Mouse (Mus musculus) thymus, postnatal 0 days (tissue): ENCODE measurements around the gene Sgcd. TPM values are rescaled to one million over a fixed set of nuclear protein-coding genes. Genes with fewer than 3 reads are reported as not detected.
"Not testable (repeated sequence)": the region's sequence is repeated elsewhere in the genome, so short reads cannot be mapped to it uniquely, and the experiment has no call there.

Experiments
- DNase-seq: peaks from one replicate; pipeline ENCODE4 v3.0.0-alpha.2; 2015; ENCODE audit warnings: low spot score
- polyA plus RNA-seq: library from polyadenylated mRNA; unstranded; fragments of >200 nt; fragmentation: Nextera tagmentation; extraction: Ambion mirVana; gene quantifications from 2 replicates; pipeline ENCODE4 v1.2.1, GENCODE M21; 2015

The Sgcd gene
- polyA plus RNA-seq, 1 experiment from 2014 or later, result 0.55 TPM

- not testable (repeated sequence) for DNase-seq
Observed at GRCm38 (mm10) chr11:47460700-47461099, 528.1 kb downstream of the Sgcd start.

- no peak for DNase-seq
Observed at GRCm38 (mm10) chr11:47460149-47460548, 528.6 kb downstream of the Sgcd start.

- DNase-seq, result no peak
Observed at GRCm38 (mm10) chr11:47459214-47459613, 529.6 kb downstream of the Sgcd start.

GRCm38 (mm10) chr11:47447790-47448189 is 541.0 kb downstream of the Sgcd start:
- no peak for DNase-seq

GRCm38 (mm10) chr11:47446337-47446736 is 542.4 kb downstream of the Sgcd start:
- DNase-seq, result no peak

GRCm38 (mm10) chr11:47445683-47446082 is 543.1 kb downstream of the Sgcd start:
- DNase-seq, result no peak

DNA sequence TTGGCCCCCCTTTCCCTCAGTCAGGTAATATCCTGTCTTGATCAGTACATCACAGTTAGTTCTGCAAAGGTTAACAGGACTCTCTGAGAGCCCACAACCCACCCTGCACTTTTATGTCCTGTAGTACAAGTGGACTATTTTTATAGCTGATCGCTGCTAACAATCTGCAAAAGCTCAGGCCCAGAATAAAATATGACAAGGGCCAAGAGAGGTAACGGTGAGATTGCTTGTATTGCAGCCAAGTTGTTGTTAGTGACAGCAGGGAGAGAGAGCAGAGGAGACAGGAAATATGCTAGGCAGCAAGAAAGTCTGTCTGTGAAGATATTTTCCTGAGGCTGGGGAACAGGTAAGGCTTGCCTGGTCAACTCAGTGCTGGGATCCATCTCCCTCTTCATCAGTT is 546.5 kb downstream of the Sgcd start:
- no peak for DNase-seq

GRCm38 (mm10) chr11:47399607-47400006 is 589.2 kb downstream of the Sgcd start:
- no peak for DNase-seq

DNA sequence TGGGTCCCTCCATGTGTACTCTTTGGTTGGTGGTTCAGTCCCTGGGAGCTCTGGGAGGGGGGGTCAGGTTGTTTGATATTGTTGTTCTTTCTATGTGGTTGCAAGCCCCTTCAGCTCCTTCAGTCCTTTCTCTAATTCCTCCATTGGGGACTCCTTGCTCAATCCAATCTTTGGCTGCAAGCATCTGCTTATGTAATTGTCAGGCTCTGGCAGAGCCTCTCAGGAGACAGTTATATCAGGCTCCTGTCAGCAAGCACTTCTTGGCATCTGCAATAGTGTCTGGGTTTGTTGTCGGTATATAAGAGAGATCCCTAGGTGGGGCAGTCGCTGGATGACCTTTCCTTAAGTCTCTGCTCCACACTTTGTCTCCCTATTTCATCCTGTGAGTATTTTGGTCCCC is 598.0 kb downstream of the Sgcd start:
- DNase-seq, result not testable (repeated sequence)

DNA sequence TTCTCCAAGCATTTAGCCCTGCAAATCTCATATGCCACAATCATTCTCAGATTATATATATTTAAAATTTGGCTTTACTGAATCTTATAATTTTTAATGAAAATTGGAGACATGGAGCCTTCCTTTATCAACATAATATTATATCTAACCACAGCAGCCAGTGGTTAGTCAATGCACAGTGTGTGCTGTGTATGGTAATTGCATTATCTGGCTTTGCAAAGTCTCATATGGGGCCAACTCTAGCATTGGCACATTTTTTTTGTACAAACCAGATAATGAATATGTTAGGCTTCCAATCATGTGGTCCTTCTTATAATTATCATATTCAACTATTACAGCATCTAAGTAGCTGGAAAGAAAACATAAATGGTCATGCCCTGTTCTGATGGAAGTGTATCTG is 599.4 kb downstream of the Sgcd start:
- DNase-seq, result no peak

GRCm38 (mm10) chr11:47387726-47388125 is 601.0 kb downstream of the Sgcd start:
- no peak for DNase-seq

- DNase-seq, result no peak
Observed at GRCm38 (mm10) chr11:47386136-47386535, 602.6 kb downstream of the Sgcd start.

- no peak for DNase-seq
Observed at GRCm38 (mm10) chr11:47379630-47379958, 609.2 kb downstream of the Sgcd start.

DNA sequence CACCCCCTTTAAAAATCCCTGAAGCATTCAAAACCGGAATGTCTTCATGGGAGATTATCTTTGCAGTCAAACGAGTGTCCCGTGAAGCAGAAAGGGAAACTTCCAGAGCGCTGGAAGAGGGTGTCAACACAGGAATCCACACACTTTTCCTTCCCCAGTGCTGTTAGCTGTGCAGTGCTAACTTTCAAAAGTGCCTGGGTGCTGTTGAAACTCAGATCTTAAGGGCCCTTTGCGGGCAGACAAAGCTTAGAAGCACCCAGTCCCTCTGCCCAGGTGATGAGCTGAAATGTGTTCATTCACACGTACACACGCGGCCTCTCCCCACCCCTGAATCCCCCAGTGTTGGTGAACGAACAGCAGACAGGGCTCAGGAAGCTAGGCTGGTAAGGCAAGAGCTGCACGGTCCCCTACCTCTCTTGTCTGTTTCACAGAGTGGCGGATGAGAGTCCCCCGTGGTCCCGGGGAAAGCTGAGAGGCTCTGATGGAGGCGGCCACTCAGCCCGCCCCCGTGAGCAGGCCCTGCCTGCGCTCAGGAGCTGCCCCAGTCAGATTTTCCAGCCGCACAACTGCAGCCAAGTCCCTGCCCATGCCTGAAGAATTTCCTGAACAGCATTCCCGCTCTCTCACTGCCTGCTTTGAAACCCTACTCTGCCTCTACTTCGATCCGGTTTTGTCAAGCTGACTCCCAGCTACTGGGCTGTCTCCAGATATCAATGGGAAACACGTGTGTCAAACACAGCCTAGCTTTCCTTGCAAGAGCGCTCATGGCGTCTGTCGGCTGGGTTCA is 609.7 kb downstream of the Sgcd start:
- DNase-seq, result no peak

DNA sequence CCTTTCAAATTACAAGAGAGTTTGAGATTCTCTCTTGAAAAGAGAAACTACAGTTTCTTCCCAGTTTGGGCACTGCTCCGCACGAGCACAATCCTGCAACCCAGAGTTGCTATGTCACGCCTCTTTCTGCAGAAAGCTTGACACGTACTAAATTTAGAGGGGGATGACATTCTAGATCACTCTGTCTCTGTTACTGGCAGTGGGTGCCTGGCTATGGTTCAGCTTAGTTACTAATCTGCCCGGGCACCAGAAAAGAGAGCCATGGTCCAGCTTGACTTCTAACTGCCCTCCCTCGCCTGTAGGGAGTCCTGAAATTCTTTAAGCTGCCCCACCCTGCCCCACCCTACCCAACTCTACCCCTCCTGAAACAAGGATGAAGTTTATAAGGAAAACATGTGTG is 611.3 kb downstream of the Sgcd start:
- DNase-seq, result no peak

GRCm38 (mm10) chr11:47376915-47377314 is 611.9 kb downstream of the Sgcd start:
- DNase-seq, result no peak

DNA sequence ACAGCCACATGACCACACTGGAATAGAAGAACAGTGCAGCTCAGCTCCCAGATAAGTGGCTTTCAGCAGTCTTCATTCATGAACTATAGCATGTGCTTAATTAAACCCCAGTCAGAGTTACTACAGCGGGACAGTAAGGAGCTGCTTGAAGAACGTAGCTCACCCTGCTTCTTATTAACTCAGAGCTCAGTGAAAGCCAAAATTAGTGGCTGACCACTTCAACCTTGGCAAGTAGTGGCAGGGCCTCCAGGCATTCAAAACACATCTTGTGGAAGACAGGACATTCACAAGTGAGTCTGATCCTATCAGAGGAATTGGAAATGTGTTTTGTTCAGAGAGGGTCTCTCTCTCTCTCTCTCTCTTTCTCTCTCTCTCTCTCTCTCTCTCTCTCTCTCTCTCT is 617.2 kb downstream of the Sgcd start:
- no peak for DNase-seq

DNA sequence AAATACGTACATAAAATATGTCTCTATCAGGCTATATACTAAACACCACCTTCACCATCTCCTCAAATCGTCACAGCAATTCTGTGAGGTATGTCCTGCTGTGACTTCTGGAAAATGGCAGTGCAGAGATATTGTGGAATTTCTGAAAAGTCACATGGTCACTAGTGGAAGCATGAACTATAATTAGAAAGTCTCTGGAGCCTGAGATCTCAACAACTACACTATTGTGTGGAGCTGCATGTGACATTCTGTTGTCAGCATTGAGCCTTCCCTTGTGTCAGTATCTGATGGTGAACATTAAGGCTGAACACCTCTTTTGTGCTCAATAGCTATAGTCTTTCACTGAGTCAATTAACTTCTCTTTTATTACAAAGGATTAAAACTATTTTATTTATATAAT is 637.2 kb downstream of the Sgcd start:
- DNase-seq, result no peak

DNA sequence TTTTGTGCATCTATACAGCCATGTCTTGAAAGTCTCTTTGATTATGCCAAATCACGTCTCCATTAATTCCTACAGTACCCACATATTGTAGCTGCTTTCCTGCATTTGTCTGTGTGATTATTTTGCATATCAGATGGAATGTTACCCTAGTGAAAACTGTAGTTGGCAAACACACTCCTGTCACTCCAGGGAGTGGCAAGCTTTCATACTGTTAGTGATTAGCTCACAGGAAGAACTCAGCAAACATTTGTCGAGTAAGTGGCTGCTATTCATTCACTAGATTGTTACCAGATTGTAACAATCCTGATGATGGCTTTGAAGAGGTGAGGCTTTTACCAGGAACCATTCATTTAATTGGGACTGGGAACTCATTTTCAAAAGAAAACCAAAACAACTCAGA is 645.3 kb downstream of the Sgcd start:
- DNase-seq, result no peak

- no peak for DNase-seq
Observed at GRCm38 (mm10) chr11:47333702-47334101, 655.1 kb downstream of the Sgcd start.

DNA sequence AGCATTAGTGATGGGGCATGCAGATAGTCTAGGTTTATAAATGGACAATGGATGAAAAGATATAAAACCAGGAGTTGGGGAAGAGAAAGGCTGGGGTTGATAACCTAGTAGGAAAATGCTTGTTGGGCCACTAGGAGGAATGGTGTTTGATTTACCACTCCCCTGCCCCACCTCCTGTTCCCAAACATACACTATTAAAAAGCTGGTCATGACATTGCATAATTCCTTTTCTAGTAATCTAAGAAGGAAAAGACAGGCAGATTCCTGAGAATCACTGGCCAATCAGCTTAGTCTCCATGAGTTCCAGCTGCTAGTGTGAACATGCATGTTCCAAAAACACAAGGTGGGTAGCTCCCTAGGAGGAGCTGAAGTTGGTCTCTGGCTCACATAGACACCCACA is 683.2 kb downstream of the Sgcd start:
- DNase-seq, result no peak

DNA sequence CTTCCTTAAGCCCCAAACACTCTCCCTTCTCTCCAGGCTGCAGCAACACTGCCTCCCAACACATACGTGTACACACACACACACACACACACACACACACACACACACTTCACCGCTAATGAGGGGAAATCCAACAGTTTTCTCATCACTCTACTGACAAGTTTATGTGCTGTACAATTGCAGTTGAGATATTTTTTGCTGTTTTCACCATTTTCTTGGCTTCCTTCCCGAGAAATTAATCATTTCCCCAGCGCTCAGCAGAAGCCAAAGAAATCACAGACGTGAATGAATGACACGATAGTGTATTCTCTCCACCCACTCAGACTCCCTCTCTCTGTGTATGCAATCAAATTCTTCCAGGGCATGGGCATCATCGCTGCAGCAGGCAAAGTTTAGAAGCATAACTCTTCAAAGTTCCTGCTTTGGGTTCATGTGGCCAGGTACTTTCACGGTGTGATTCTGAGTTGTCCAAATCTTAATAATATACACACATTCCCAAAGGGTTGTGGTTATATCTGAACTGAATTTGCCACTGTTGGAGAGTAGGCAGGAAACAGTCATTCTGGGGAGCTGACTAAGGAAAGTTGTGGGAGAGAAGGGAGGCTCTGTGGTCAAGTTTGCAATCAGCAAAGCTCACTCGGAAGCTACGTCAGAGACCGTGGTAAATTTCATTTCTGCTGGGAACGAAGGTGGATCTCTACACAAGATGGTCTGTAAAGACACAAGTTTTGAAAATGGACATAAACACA is 683.9 kb downstream of the Sgcd start:
- no peak for DNase-seq

DNA sequence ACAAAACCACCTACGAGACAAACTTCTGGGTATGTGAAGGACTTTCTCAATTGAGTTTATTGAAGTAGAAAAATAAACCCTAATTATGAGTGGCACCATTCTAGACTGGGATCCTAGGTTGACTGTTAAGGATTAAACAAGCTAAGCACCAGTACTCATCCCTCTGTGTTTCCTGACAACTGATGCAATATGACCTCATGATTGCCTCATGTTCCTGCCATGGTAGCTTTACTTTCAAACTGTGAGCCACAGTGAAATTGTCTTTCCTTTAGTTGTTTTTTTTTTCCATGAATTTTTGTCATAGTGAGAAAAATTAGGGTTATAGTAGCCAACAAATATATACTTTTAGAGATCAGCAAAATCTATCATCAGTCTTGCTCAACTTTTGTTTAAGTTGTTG is 689.0 kb downstream of the Sgcd start:
- DNase-seq, result no peak
